Mouse (Mus musculus) G1E (cell line): ENCODE data around the gene St14.

Experiments
- CTCF ChIP-seq: IDR thresholded peaks from 2 replicates; pipeline ENCODE4 v1.5.1; 2012; ENCODE audit warnings: low read depth, low read length, inconsistent platforms, mixed read lengths
- POLR2AphosphoS5 ChIP-seq: IDR thresholded peaks from 2 replicates; pipeline ENCODE4 v1.6.1; 2012; ENCODE audit warnings: low read depth, low read length, inconsistent platforms; ENCODE audit not compliant: insufficient replicate concordance

GRCm38 (mm10) chr9:31151050-31151449, 19.4 kb upstream of the St14 start:
- TF ChIP-seq CTCF (peak; percentile 35; the same call in 1 of the 2 replicates), POLR2AphosphoS5 (no peak)
